Mouse (Mus musculus) stomach, embryonic 15.5 days (tissue): ENCODE results near the gene Cenpv. TPM values are rescaled to one million over a fixed set of nuclear protein-coding genes. Genes with fewer than 3 reads are reported as not detected.
A peak's percentile ranks its signal among the peaks of the same experiment; 100 is the strongest.

Experiments
- ATAC-seq: fragments of 200-750 bp; cut with Nextera tagmentation; 2 replicates; pipeline ENCODE4 v1.8.0; 2017; ENCODE audit warnings: low read depth, moderate number of reproducible peaks, moderate TSS enrichment; ENCODE audit not compliant: insufficient read depth, low FRiP score
- H3K27ac ChIP-seq: fragments of 300-500 bp; sonication (generic); 2 replicates; pipeline ENCODE4 v1.5.1; 2015; ENCODE audit warnings: mild to moderate bottlenecking, inconsistent platforms
- H3K27me3 ChIP-seq: fragments of 300-500 bp; sonication (generic); replicated peaks from 2 replicates; pipeline ENCODE4 v1.6.1; 2015; ENCODE audit warnings: inconsistent platforms
- H3K36me3 ChIP-seq: fragments of 300-500 bp; sonication (generic); 2 replicates; pipeline ENCODE4 v1.6.1; 2015; ENCODE audit warnings: inconsistent platforms
- H3K4me1 ChIP-seq: fragments of 300-500 bp; sonication (generic); 2 replicates; pipeline ENCODE4 v1.6.1; 2015; ENCODE audit warnings: inconsistent platforms
- H3K4me2 ChIP-seq: fragments of 300-500 bp; sonication (generic); 2 replicates; pipeline ENCODE4 v1.6.1; 2015; ENCODE audit warnings: mild to moderate bottlenecking, inconsistent platforms
- H3K4me3 ChIP-seq: fragments of 300-500 bp; sonication (generic); replicated peaks from 2 replicates; pipeline ENCODE4 v1.5.1; 2015; ENCODE audit warnings: inconsistent platforms
- H3K9ac ChIP-seq: fragments of 300-500 bp; sonication (generic); 2 replicates; pipeline ENCODE4 v1.6.1; 2015; ENCODE audit warnings: inconsistent platforms
- H3K9me3 ChIP-seq: fragments of 300-500 bp; sonication (generic); 2 replicates; pipeline ENCODE4 v1.6.1; 2016; ENCODE audit warnings: inconsistent platforms
- WGBS: fragments of 180-500 bp; shearing (Covaris S2); methylation state at CpG from one replicate; pipeline ENCODE4 v1.1.7; 2015; 5-methylcytosine and 5-hydroxymethylcytosine counted together
- polyA plus RNA-seq: library from polyadenylated mRNA; unstranded; fragments of >200 nt; fragmentation: Nextera tagmentation; extraction: Ambion mirVana; gene quantifications from 2 replicates; pipeline ENCODE4 v1.2.1, GENCODE M21; 2015

The Cenpv gene
- polyA plus RNA-seq, 1 experiment from 2014 or later: 29.0 TPM

GRCm38 (mm10) chr11:62566211-62566610 lies 27.1 kb upstream of the Cenpv start:
- no peak overlapping the region for H3K9ac ChIP-seq
- H3K4me2 ChIP-seq: no peak overlapping the region
- H3K4me3 ChIP-seq: no peak overlapping the region
- no peak overlapping the region for H3K27ac ChIP-seq
- WGBS: 38% methylated on average over 1 of the region's 1 CpGs
- no peak for ATAC-seq
- no peaks in the 10 kb centered on the region for H3K27me3 ChIP-seq
- no peaks in the 10 kb centered on the region for H3K4me1 ChIP-seq
- H3K36me3 ChIP-seq: no peaks in the 10 kb centered on the region
- H3K9me3 ChIP-seq: no peaks in the 10 kb centered on the region

GRCm38 (mm10) chr11:62565747-62566146 lies 26.7 kb upstream of the Cenpv start:
- H3K36me3 ChIP-seq: no peaks in the 10 kb centered on the region
- H3K4me1 ChIP-seq: no peaks in the 10 kb centered on the region
- H3K4me3 ChIP-seq: no peak overlapping the region
- H3K4me2 ChIP-seq: no peak overlapping the region
- WGBS: 64% methylated on average over 7 of the region's 7 CpGs
- no peaks in the 10 kb centered on the region for H3K27me3 ChIP-seq
- H3K9ac ChIP-seq: no peak overlapping the region
- H3K27ac ChIP-seq: no peak overlapping the region
- ATAC-seq: no peak
- H3K9me3 ChIP-seq: no peaks in the 10 kb centered on the region

GRCm38 (mm10) chr11:62563590-62563989 lies 24.5 kb upstream of the Cenpv start:
- no peak overlapping the region for H3K27ac ChIP-seq
- ATAC-seq: no peak
- H3K4me2 ChIP-seq: no peak overlapping the region
- H3K4me1 ChIP-seq: no peaks in the 10 kb centered on the region
- WGBS: 77% methylated on average over 2 of the region's 2 CpGs
- no peaks in the 10 kb centered on the region for H3K27me3 ChIP-seq
- H3K9ac ChIP-seq: no peak overlapping the region
- H3K4me3 ChIP-seq: no peak overlapping the region
- H3K36me3 ChIP-seq: no peaks in the 10 kb centered on the region
- no peaks in the 10 kb centered on the region for H3K9me3 ChIP-seq

GRCm38 (mm10) chr11:62560463-62561016 lies 21.5 kb upstream of the Cenpv start:
- H3K4me3 ChIP-seq: peak overlapping the region; percentile 34
- no peaks in the 10 kb centered on the region for H3K36me3 ChIP-seq
- H3K9ac ChIP-seq: no peak overlapping the region
- H3K9me3 ChIP-seq: no peaks in the 10 kb centered on the region
- WGBS: 32% methylated on average over 43 of the region's 43 CpGs
- no peak for ATAC-seq
- no peaks in the 10 kb centered on the region for H3K27me3 ChIP-seq
- H3K4me1 ChIP-seq: 0 out of 2 replicates have a peak, but pooled peaks cover under 1% of the 10 kb centered on the region
- peak overlapping the region; percentile 68 for H3K4me2 ChIP-seq
- no peak overlapping the region for H3K27ac ChIP-seq

- no peak overlapping the region for H3K4me3 ChIP-seq
- 51% methylated on average over 6 of the region's 6 CpGs for WGBS
- H3K27ac ChIP-seq: no peak overlapping the region
- H3K4me1 ChIP-seq: peaks cover 12% of the 10 kb centered on the region
- no peak overlapping the region for H3K4me2 ChIP-seq
- no peaks in the 10 kb centered on the region for H3K27me3 ChIP-seq
- no peaks in the 10 kb centered on the region for H3K9me3 ChIP-seq
- no peak for ATAC-seq
- no peaks in the 10 kb centered on the region for H3K36me3 ChIP-seq
- H3K9ac ChIP-seq: no peak overlapping the region
Observed at GRCm38 (mm10) chr11:62558961-62559646, 20.0 kb upstream of the Cenpv start.

GRCm38 (mm10) chr11:62558152-62558551 lies 19.1 kb upstream of the Cenpv start:
- Histone ChIP-seq H3K27me3 (no peaks in the 10 kb centered on the region), H3K4me1 (peaks cover 18% of the 10 kb centered on the region), H3K4me3 (no peak overlapping the region), H3K27ac (no peak overlapping the region), H3K9me3 (no peaks in the 10 kb centered on the region), H3K4me2 (no peak overlapping the region), H3K36me3 (0 out of 2 replicates have a peak, but pooled peaks cover 2% of the 10 kb centered on the region), H3K9ac (no peak overlapping the region)
- no peak for ATAC-seq
- WGBS: 60% methylated on average over 2 of the region's 2 CpGs

GRCm38 (mm10) chr11:62557205-62557604 lies 18.1 kb upstream of the Cenpv start:
- H3K4me3 ChIP-seq: no peak overlapping the region
- ATAC-seq: no peak

GRCm38 (mm10) chr11:62555896-62556412 lies 16.9 kb upstream of the Cenpv start:
- Histone ChIP-seq H3K4me2 (no peak overlapping the region), H3K27me3 (no peaks in the 10 kb centered on the region), H3K9me3 (no peaks in the 10 kb centered on the region), H3K4me3 (no peak overlapping the region), H3K36me3 (0 out of 2 replicates have a peak, but pooled peaks cover 3% of the 10 kb centered on the region), H3K9ac (no peak overlapping the region), H3K27ac (no peak overlapping the region), H3K4me1 (peaks cover 18% of the 10 kb centered on the region)
- ATAC-seq: no peak

More at GRCm38 (mm10) chr11:62557205-62557604, 18.1 kb upstream of the Cenpv start:
- 48% methylated on average over 5 of the region's 5 CpGs for WGBS
- H3K9ac ChIP-seq: no peak overlapping the region
- H3K9me3 ChIP-seq: no peaks in the 10 kb centered on the region
- H3K27me3 ChIP-seq: no peaks in the 10 kb centered on the region
- H3K4me1 ChIP-seq: peaks cover 18% of the 10 kb centered on the region
- no peak overlapping the region for H3K4me2 ChIP-seq
- 0 out of 2 replicates have a peak, but pooled peaks cover 3% of the 10 kb centered on the region for H3K36me3 ChIP-seq
- H3K27ac ChIP-seq: no peak overlapping the region

GRCm38 (mm10) chr11:62554934-62555517 lies 16.0 kb upstream of the Cenpv start:
- no peak overlapping the region for H3K4me3 ChIP-seq
- peaks cover 18% of the 10 kb centered on the region for H3K4me1 ChIP-seq
- no peak overlapping the region for H3K27ac ChIP-seq
- peak overlapping the region; percentile 86; the same call in 1 of the 2 replicates for H3K4me2 ChIP-seq
- H3K27me3 ChIP-seq: no peaks in the 10 kb centered on the region
- 0 out of 2 replicates have a peak, but pooled peaks cover 3% of the 10 kb centered on the region for H3K36me3 ChIP-seq
- no peak for ATAC-seq
- H3K9me3 ChIP-seq: no peaks in the 10 kb centered on the region
- no peak overlapping the region for H3K9ac ChIP-seq

GRCm38 (mm10) chr11:62554163-62554855 lies 15.2 kb upstream of the Cenpv start:
- no peak for ATAC-seq
- H3K36me3 ChIP-seq: 0 out of 2 replicates have a peak, but pooled peaks cover 3% of the 10 kb centered on the region
- H3K9ac ChIP-seq: no peak overlapping the region
- H3K27me3 ChIP-seq: no peaks in the 10 kb centered on the region
- peak overlapping the region; percentile 44 for H3K4me3 ChIP-seq
- H3K9me3 ChIP-seq: no peaks in the 10 kb centered on the region
- WGBS: 72% methylated on average over 5 of the region's 5 CpGs
- no peak overlapping the region for H3K27ac ChIP-seq
- H3K4me2 ChIP-seq: peak overlapping the region; percentile 86
- peaks cover 21% of the 10 kb centered on the region for H3K4me1 ChIP-seq

- no peak for ATAC-seq
- H3K9me3 ChIP-seq: no peaks in the 10 kb centered on the region
- H3K27ac ChIP-seq: no peak overlapping the region
- peak overlapping the region; percentile 86 for H3K4me2 ChIP-seq
- no peaks in the 10 kb centered on the region for H3K27me3 ChIP-seq
- 0 out of 2 replicates have a peak, but pooled peaks cover 3% of the 10 kb centered on the region for H3K36me3 ChIP-seq
- peaks cover 21% of the 10 kb centered on the region for H3K4me1 ChIP-seq
- H3K9ac ChIP-seq: no peak overlapping the region
- H3K4me3 ChIP-seq: peak overlapping the region; percentile 44
- 76% methylated on average over 5 of the region's 5 CpGs for WGBS
Observed at GRCm38 (mm10) chr11:62553633-62554032, 14.6 kb upstream of the Cenpv start.
